Mouse (Mus musculus): Measurements from ENCODE around the gene Trpm3.

Trpm3 gene

DNA sequence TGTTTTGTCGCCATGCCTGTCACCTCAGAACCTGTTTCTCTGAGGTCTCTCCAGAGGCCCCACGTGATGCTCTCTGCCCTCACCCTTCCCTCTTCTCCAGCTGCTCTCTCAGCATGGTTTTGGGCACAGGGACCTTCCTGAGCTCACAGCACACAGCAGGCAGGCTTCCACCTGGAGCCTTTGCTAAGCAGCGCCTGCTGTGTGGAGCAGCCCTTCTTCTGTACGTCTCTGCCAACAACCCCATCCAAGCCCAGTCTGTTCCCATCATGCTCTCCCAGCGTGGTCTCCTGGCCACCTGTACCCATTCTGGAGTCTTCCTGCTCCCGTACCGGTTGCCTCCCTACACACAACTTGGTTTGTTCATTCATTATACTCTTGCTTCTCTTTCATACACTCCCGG lies 823.9 kb downstream of the Trpm3 start:
- DNase-seq (ENCODE audit: low read depth in 1 of 2, low spot score in 2 of 2) = no peak

DNA sequence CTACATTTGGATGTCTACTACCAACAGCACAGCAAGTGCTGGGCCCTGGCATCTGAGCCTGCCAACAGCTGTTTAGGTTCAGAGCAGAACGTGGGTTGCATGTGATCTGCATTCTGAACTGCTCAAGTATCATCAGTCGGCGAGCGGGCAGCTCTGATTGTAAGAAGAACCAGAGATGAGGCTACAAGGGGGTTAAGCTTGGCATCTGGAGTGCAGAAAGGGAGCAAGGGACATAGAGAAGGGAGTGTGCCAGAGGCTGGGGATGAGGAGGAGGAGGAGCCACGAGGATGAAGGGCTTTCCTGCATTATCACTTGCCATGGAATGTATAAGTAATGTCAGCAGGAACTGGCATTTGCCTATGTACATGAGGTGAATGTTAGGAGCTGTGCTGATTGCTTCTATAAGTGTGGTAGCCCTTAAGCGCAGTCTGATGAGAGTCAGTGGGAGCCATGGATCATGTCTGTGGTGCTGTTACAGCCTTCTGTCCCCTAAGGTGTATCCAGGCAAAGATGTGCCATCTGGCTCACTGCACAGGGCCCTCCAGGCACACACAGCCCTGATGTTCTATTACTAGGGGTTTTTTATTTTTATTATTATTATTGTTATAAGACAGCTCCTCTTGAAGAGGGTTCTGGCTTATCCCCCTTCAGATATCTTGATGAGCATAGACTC lies 825.0 kb downstream of the Trpm3 start:
- no peak for DNase-seq (ENCODE audit: low read depth in 1 of 2, low spot score in 2 of 2)

DNA sequence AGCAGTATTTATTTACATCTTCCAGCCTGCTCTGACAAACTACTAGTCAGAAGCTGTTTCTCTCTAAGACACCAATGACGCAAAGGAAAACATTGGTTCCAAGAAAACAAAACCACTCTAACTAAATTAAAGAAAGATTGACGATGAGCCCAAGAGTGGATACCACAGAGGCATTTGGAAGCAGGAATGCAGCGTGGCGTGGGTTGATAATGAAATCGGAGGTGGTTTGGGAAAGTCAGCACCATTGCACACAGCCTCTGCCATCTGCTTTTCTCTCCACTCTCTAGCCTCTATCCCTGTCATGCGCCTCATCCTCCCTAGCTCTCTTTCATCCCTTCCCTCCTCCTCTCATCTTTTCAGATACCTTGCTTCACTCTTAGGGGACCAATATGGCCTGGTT lies 826.6 kb downstream of the Trpm3 start:
- DNase-seq (ENCODE audit: low read depth in 1 of 2, low spot score in 2 of 2) = no peak

DNA sequence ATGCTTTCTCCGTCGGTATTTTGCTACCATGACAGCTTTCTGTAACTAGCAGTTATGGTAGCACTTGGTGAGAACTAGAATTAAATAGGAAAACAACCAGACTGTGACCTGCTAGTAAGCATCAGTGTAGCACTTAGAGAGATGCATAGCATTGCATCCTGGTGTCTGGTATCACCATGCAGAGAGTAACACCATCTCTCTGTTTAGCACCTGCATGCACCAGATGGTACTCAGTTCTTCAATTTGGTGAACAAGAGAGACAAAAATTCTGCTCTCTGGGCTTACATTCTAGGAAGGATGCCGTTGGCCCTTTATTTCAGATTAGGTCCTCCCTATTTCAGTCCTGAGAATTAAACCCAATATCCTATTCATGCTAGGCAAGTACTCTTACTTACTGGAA lies 834.4 kb downstream of the Trpm3 start:
- no peak for DNase-seq (ENCODE audit: low read depth in 1 of 2, low spot score in 2 of 2)

DNA sequence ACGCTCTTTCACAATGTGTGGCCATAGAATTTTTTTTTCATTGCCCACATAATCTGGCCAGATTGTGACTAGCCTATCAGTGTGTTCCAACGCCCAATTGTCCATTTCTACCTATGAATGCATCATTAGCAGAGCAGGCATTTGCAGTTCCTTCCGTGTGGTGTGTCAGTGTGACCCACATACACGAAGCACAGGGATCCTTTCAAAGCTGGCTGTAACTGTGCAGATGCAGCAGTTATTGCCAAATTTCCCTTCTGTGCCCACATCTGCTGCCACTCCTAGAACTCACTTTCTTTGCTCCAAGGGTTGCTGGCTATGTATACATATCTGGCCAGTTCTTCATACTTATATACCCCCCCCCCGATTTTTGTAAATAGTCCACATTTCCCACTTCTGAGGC lies 834.9 kb downstream of the Trpm3 start:
- no peak for DNase-seq (ENCODE audit: low read depth in 1 of 2, low spot score in 2 of 2)

DNA sequence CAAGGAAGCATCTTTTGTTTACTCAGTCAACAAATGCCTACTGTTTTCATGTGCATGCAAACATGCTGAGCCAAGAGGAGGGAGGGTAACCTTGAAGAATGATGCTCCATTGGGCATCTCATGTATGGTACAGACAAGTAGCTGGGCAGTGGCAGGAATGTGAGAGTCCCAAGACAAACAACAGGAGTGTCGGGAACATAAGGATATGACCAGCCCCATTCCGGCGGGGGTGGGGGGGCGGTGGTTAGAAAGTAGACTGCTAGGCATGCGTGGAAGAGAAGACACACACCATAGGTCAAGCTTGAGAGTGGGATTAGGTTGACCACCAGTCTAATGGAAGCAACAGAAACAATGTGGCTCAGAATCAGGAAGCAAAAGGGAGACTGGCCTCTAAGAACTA lies 837.0 kb downstream of the Trpm3 start:
- DNase-seq (ENCODE audit: low read depth in 1 of 2, low spot score in 2 of 2) = no peak

DNA sequence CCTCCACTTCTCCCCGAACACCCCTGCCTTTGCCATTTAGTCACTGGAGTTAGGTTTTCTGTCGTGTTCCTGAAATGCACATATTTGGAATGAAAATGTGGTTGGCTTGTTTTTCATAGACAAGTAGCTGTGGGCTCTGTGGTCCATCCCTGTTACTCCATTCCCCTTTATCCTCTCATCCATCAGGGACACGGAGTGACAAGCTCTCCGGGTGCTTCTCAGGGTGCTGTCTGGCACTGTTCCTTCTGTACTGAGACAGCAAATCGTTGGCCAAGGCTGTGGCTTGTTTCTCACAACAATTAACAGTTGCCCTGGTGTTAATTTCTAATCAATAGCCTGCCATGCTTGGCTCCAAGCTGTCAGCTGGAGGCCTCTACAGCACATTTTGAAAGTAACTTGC lies 838.7 kb downstream of the Trpm3 start:
- no peak for DNase-seq (ENCODE audit: low read depth in 1 of 2, low spot score in 2 of 2)

DNA sequence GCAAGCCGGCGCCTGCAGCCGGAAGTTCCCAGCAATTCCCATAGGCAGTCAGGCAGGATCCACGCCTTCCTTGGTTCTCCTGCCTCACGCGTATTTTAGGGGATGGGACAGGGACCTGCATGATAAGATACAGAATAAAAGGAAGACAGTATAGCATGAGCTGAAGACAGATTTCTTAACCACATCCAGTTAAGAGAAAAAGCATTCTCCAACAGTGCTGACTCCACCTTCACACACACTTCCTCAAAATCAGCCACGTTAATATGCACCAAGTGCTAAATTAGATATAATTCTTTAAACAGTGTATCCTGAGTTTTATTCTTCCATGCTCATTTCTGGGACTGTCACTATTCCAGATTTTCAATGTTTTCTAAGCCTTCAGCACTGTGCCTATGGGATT lies 839.9 kb downstream of the Trpm3 start:
- DNase-seq (ENCODE audit: low read depth in 1 of 2, low spot score in 2 of 2) = no peak

DNA sequence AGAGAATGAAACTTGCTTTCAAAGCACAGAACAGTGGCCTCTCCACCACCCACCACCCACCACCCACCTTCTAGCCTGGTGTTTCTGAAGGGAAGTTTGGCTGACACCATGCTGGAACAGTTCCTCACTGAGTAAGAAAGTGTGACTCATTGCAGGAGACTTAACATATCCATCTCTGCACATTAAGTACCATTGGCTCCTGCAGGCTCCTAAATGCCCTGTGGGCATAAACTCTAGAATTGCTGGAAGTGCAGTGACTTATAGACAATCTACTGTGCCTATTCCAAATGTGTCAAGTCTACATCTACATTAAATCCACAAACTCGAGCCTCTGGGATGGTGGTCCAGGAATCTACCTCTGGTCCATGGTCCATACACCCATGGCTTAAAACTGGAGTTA lies 840.3 kb downstream of the Trpm3 start:
- no peak for DNase-seq (ENCODE audit: low read depth in 1 of 2, low spot score in 2 of 2)

DNA sequence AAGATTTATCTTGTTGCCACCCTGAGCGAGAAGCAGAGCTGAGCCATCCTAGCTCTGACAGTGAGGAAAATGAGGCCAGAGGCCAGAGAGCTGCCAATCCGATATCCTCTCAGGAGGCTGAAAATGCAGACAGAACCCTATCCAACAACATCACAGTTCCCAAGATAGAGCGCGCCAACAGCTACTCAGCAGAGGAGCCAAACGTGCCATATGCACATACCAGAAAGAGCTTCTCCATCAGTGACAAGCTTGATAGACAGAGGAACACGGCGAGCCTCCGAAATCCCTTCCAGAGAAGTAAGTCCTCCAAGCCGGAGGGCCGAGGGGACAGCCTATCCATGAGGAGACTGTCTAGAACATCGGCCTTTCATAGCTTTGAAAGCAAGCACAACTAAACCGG lies 849.1 kb downstream of the Trpm3 start:
- no peak for DNase-seq (ENCODE audit: low read depth in 1 of 2, low spot score in 2 of 2)

DNA sequence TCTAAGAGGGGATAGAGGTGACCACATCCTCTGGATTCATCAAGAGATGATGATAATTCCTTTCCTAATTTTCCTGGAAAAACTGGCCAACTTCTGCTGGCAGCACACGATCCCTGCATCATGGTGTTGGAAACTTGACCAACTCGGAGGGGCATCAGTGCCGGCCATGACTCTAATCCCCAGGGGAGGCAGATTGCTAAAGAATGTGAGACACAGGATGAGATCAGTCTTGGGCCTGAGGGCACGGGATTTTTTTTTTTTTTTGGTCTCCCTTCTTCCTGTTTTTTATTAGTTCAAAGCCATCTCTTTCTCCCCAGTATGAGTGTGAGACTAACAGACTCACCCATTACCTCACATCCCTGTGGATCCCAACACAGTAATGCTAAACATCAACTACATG lies 855.1 kb downstream of the Trpm3 start:
- DNase-seq (ENCODE audit: low read depth in 1 of 2, low spot score in 2 of 2) = no peak

DNA sequence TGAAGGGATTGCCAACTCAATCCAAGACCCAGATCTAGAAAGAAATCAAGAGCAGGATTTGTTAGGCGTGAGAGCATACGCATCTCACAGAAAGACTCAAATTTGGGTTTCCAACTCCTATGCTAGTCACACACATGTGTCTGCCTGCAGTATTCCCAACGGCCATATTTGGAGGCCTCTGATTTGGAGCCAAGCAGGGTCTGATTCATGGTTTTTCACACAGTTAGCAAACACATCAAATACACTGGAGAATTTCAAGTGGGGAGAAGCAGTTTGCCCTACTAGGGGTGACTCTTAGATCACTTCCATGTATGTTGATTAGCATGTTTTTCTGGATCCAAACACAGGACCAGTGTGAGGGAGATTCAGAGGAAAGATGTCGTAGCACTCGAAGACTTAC lies 855.7 kb downstream of the Trpm3 start:
- no peak for DNase-seq (ENCODE audit: low read depth in 1 of 2, low spot score in 2 of 2)

DNA sequence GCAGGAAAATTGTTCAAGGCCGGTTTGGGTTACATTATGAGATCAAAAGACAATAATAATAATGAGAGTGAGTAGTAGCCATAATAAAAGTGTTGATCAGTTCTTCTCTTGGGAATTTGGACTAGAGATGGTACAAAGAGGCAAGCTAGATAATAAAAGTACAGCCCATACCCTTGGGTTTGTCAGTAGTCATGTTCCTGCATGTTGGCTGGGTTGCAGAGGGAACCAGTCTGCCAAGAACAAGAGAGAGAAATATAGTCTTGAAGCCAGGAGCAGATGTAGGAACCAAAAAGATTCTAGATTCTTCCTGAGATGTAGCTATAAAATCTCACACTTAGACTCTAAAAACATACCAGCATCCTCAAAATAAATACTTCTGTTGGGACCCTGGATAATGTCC lies 861.4 kb downstream of the Trpm3 start:
- DNase-seq (ENCODE audit: low read depth in 1 of 2, low spot score in 2 of 2) = no peak

DNA sequence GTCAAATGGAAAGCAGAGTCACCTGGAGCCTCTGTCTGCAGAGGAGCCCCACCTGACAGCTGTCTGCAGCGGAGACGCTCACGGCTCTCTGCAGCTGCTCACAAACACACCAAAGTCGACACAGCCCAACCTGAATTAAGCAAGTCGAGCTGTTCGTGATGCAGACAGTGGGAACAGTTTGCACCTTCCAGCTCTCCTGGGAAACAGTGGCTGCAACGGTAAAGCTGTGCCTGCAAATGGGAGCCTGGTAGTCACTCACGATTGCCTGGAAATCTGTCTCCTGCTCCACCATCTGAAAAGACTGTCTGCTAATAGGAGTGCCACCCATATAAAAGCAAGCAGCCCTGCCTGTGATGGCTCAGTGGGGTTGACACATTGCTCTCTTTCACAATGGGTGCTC lies 865.0 kb downstream of the Trpm3 start:
- no peak for DNase-seq (ENCODE audit: low read depth in 1 of 2, low spot score in 2 of 2)

DNA sequence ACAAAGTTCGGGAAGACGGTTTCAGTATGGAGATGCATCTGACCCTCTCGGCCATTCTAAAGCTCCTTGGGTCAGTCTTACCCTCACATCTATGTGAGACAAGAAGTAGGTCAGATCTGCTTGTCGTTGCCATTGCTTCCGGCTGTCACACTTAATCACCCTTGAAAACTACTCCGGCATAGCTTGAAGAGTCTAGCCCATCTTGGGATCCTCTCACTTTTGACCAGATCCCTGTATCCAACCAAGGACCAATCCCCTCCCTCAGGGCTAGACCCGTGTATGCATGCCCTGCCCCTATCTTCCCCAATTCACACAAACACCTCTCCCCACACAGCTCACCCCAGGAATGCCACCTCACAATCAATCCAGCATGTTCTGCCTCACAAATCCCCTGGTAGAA lies 867.0 kb downstream of the Trpm3 start:
- DNase-seq (ENCODE audit: low read depth in 1 of 2, low spot score in 2 of 2) = no peak

DNA sequence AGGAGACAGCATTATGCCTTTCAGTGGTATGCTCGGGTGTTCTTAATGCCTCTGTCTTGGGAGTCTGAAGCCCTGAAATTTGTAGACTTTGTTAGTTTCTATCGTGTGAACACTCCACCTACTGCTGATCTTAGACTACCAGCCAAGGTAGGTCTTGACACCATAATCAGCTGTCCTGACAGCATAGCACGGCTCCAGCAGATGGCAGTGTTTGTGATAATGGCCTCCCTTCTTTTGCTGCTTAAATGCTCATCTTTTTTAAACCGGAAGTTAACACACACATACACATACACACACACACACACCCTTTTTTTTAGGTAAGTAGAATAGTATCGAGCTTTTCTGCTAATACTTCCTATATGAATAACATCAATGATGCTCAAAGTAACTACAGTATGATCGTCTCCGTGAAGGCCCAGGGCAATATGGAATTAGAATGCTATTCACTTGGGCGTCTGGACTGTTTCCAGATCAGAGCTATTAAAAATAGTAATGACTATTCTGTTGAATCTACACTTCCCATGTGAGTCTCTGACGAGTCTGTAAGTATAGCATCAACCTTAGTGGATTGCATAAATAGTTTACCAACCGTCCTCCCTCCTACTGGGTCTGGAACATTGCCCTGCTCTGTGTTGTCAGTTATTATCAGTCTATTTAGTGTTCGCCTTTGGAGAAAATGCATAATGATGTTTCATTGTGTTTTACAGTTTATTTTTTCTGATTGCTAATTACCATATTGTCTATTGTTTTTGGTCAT lies 867.8 kb downstream of the Trpm3 start:
- no peak for DNase-seq (ENCODE audit: low read depth in 1 of 2, low spot score in 2 of 2)

DNA sequence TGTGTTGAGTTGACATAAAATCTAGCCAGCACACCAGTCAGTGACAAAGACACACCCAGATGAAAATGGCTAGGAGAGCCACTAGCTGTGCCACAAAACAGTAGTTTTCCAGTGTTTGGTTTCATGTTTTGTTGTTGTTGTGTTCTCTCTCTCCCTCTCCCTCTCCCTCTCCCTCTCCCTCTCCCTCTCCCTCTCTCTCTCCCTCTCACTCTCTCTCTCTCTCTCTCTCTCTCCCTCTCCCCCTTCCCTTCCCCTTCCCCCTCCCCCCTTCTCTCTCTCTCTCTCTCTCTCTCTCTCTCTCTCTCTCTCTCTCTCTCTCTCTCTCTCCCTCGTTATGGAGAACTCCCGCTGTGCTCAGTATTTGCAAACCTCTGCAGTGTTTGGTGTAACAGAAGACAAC lies 874.8 kb downstream of the Trpm3 start:
- no peak for DNase-seq (ENCODE audit: low read depth in 1 of 2, low spot score in 2 of 2)

DNA sequence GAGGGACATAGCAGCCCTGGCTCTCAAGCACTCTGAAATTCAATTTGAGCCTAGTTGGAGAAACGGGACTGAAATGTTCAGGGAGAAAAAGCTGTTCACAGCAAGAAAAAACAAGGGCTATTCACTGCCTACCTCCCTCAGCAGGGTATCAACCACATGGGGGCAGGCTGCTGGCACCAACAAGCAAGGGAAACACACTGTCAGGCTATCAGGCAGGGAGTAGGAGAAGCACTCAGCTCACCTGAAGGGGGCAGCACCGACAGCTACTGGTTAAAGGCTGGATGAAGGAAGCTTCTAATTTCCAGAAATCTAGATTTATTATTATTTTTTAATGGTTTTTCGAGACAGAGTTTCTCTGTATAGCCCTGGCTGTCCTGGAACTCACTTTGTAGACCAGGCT lies 876.7 kb downstream of the Trpm3 start:
- peak in 1 of 2 experiments; percentile 17 for DNase-seq (ENCODE audit: low read depth in 1 of 2, low spot score in 2 of 2)

DNA sequence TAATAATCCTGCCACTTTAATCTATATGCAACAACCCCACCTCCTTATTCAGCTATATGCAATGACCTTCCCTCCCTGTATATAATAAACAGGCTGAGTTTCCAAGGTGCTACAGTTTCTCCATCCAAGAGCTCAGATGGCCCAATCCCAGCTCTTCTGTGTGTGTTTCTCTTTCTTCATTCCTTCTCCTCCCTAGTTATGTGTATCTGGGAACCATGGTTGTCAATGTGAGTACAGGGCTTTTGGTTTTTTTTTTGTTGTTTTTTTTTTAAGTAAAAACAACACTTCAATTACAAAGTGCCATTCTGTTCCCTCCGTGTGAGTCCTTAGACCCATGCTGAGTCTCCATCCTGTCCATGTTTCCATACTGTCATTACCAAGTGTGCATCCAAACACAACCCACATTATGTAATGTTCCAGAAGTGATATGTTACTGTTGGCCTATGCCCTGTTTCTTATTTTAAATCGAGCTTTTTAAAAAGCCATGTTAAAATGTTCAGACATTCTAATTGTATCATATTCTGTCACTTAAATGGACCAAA lies 879.4 kb downstream of the Trpm3 start:
- no peak for DNase-seq (ENCODE audit: low read depth in 1 of 2, low spot score in 2 of 2)

DNA sequence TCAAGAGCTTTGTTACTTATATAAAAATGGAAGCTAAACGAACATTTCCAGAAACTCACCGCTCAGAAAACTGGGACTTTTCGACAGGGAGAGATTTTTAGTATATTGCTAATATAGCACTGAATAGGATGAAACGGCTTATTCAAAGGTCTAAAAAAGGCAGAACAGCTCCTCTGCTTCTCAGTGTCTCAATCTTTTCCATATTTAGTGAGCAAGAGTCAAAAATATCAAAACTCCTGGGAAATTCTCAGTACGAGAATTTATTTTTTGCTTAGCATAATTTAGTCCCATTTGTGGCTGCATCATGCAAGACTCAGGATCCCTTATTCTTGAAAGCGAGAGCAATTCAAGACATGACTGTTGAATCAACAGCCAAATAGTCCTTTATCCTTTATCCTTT lies 884.1 kb downstream of the Trpm3 start:
- DNase-seq (ENCODE audit: low read depth in 1 of 2, low spot score in 2 of 2) = no peak

DNA sequence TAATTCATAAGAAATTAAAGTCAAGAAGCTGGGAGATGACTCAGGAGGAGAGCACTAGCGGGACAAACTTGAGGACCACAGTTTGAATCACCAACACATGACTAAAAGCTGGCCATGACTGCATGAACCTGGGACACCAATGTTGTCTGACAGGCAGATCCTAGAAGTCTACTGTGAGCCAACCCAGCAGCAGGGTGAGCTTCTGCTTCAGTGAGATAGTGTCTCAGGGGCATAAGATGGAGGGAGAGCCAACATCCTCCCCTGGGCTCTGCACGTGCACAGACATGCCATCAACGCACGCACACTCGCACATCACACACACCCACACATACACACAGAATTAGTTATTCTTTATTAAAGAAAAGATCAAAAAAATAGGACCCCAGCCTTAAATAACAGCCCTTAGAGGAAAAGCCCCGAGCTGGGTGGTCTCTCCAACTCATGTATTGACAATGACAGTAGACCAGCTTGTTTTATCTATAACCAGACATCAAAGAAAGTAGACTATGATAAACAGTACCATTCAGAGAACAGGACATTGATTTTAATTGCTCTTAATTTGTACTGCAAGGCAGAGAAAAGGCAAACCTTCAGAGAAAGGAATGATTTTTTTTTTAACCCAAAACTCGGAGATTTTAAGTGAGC lies 884.6 kb downstream of the Trpm3 start:
- DNase-seq (ENCODE audit: low read depth in 1 of 2, low spot score in 2 of 2) = no peak

DNA sequence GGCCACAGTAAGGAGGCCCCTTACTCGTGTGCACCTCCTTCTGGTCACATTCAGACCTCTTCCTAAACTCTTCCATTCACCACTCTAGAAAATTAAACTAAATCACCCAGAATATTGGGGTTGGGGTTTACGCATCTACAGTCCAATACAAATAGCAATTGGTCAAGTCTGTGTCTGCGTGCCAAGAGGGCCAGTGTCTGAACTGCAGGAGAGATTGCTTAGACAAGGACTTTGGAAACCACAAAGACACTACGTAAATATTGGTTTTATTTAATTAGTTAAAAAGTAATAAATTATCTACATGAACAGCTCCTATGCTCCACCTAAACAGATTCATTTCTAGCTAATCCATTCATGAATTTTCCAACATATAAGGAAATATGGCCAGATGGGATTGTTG lies 886.0 kb downstream of the Trpm3 start:
- DNase-seq (ENCODE audit: low read depth in 1 of 2, low spot score in 2 of 2) = no peak
